Comparison of ENCODE assay signal across 10 mouse cellular contexts in the genomic region with DNA sequence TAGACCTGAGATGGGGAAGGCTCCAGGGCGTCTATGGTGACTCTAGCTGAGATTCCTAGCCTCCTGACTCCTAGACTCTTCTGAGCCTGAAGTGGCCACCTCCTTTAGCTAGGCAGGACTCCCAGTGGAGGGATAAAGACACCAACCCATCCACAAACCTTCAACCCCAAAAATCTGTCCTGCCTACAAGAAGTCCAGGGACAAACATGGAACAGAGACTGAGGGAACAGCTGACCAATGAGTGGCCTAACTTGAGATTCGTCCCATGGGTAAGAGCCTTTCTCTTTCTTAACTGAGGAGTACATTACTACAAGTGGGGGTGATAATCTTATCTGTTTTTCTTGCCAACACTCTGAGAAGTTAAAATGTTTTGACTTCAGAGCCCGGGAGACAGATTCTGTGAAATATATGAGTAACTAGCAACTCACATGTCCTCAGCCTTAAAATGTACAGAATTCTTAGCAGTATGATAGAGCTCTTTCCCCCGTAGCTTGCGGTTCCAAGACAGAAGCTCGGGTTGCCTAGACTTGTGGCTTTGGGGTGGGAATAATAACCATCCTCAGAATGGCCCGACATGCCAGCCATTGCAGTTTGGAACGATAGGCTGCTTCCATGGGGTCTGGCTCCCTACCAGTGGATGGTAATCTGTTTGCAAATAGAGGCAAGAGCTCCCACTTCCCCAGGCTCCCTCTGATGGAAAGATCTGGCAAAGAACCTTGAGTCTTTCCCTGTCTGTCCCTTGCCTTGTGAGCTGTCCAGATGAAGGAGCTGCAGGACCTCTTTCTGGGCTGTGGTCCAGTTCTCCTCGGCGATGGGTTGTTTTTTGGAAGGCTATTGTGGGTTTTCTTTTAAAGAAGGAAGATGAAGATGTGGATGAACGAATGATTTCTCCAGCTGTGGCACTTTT. TPM values are rescaled to one million over a fixed set of nuclear protein-coding genes. Genes with fewer than 3 reads are reported as not detected.
DNase-seq lines count a peak whose midpoint lies in the region; ATAC-seq lines count a peak whose summit lies in the region.
"Had no signal": no experiment of that assay in that cellular context is flagged by ENCODE, and none has a peak within 500 bp of the region (broad histone marks: within the 10 kb centered on the region; RNA-seq: fewer than 3 reads in every experiment).

No protein-coding gene starts in this region.

- H3K4me3 ChIP-seq in midbrain, embryonic 14.5 days (replicated peaks; ENCODE audit: low read depth, low read length), result no peak overlapping the region
- no peak overlapping the region for H3K4me3 ChIP-seq in midbrain, embryonic 15.5 days
- no peak overlapping the region for H3K4me3 ChIP-seq in intestine, embryonic 16.5 days (ENCODE audit: low read length)
- no peak overlapping the region for H3K4me3 ChIP-seq in stomach, embryonic 16.5 days (replicated peaks; ENCODE audit: low read length)
- H3K4me3 ChIP-seq: liver, embryonic 13.5 days had no signal

- 69% methylated on average over 11 of the region's 11 CpGs for WGBS in midbrain, embryonic 14.5 days
- WGBS in midbrain, embryonic 15.5 days, result 69% methylated on average over 11 of the region's 11 CpGs
- 52% methylated on average over 11 of the region's 11 CpGs for WGBS in intestine, embryonic 16.5 days
- WGBS in stomach, embryonic 16.5 days, result 42% methylated on average over 11 of the region's 11 CpGs

- H3K9ac ChIP-seq in midbrain, embryonic 14.5 days (replicated peaks; ENCODE audit: low read length), result no peak overlapping the region
- no peak overlapping the region for H3K9ac ChIP-seq in midbrain, embryonic 15.5 days
- H3K9ac ChIP-seq in intestine, embryonic 16.5 days (ENCODE audit: low read depth, low read length), result no peak overlapping the region
- no peak overlapping the region for H3K9ac ChIP-seq in stomach, embryonic 16.5 days (ENCODE audit: low read length)
- H3K9ac ChIP-seq: liver, embryonic 13.5 days had no signal

- no peak overlapping the region for H3K27ac ChIP-seq in midbrain, embryonic 14.5 days (replicated peaks; ENCODE audit: low read depth, low read length)
- H3K27ac ChIP-seq in midbrain, embryonic 15.5 days, result no peak overlapping the region
- H3K27ac ChIP-seq in intestine, embryonic 16.5 days (ENCODE audit: low read length), result 0 out of 2 replicates have a peak overlapping the region, but pooled peaks have one; percentile 11
- H3K27ac ChIP-seq in stomach, embryonic 16.5 days (ENCODE audit: low read length), result peak overlapping the region; percentile 25; the same call in 1 of the 2 replicates
- H3K27ac ChIP-seq: liver, embryonic 13.5 days had no signal

- ATAC-seq in midbrain, embryonic 14.5 days (ENCODE audit: low FRiP score, low TSS enrichment), result no peak
- no peak for ATAC-seq in midbrain, embryonic 15.5 days (replicated peaks)
- peak; percentile 45 for ATAC-seq in intestine, embryonic 16.5 days
- ATAC-seq in stomach, embryonic 16.5 days (ENCODE audit: insufficient read depth, low FRiP score), result peak; percentile 39; the same call in 1 of the 2 replicates

- H3K9me3 ChIP-seq in midbrain, embryonic 14.5 days (ENCODE audit: control insufficient read depth, low read length), result no peaks in the 10 kb centered on the region
- no peaks in the 10 kb centered on the region for H3K9me3 ChIP-seq in midbrain, embryonic 15.5 days
- no peaks in the 10 kb centered on the region for H3K9me3 ChIP-seq in intestine, embryonic 16.5 days (ENCODE audit: control insufficient read depth, low read length)
- no peaks in the 10 kb centered on the region for H3K9me3 ChIP-seq in stomach, embryonic 16.5 days (replicated peaks; ENCODE audit: control insufficient read depth, low read length)
- H3K9me3 ChIP-seq: liver, embryonic 13.5 days had no signal

- DNase-seq in cerebellum, postnatal 25 days, result peak; percentile 31 to 47
- DNase-seq in cerebellum, adult 18-20 months, result no peak
- peak; percentile 23 for DNase-seq in midbrain, embryonic 14.5 days
- no peak for DNase-seq in urinary bladder, postnatal 14 days (ENCODE audit: low spot score)
- no peak for DNase-seq in right cerebral cortex, postnatal 4 days
- DNase-seq: liver, embryonic 13.5 days; retina, postnatal 1 day had no signal

- no peak overlapping the region for H3K4me2 ChIP-seq in midbrain, embryonic 14.5 days (ENCODE audit: low read length)
- H3K4me2 ChIP-seq in midbrain, embryonic 15.5 days, result no peak overlapping the region
- H3K4me2 ChIP-seq in intestine, embryonic 16.5 days (ENCODE audit: low read depth, low read length), result no peak overlapping the region
- 0 out of 2 replicates have a peak overlapping the region, but pooled peaks have one; percentile 27 for H3K4me2 ChIP-seq in stomach, embryonic 16.5 days (ENCODE audit: low read depth, low read length)
- H3K4me2 ChIP-seq: liver, embryonic 13.5 days had no signal

- peaks cover 26% of the 10 kb centered on the region for H3K27me3 ChIP-seq in midbrain, embryonic 14.5 days (ENCODE audit: control insufficient read depth, insufficient read depth, low read length)
- peaks cover 24% of the 10 kb centered on the region for H3K27me3 ChIP-seq in midbrain, embryonic 15.5 days (replicated peaks)
- no peaks in the 10 kb centered on the region for H3K27me3 ChIP-seq in intestine, embryonic 16.5 days (replicated peaks; ENCODE audit: control insufficient read depth, insufficient read depth, low read length)
- H3K27me3 ChIP-seq in stomach, embryonic 16.5 days (ENCODE audit: control insufficient read depth, insufficient read depth, low read length), result no peaks in the 10 kb centered on the region

- H3K36me3 ChIP-seq in midbrain, embryonic 14.5 days (ENCODE audit: control insufficient read depth, insufficient read depth, low read length), result no peaks in the 10 kb centered on the region
- H3K36me3 ChIP-seq in midbrain, embryonic 15.5 days (replicated peaks), result no peaks in the 10 kb centered on the region
- H3K36me3 ChIP-seq in intestine, embryonic 16.5 days (ENCODE audit: control insufficient read depth, insufficient read depth, low read length), result no peaks in the 10 kb centered on the region
- H3K36me3 ChIP-seq in stomach, embryonic 16.5 days (ENCODE audit: control insufficient read depth, insufficient read depth, low read length), result no peaks in the 10 kb centered on the region
- H3K36me3 ChIP-seq: liver, embryonic 13.5 days had no signal

- peaks cover 14% of the 10 kb centered on the region for H3K4me1 ChIP-seq in midbrain, embryonic 14.5 days (ENCODE audit: control insufficient read depth, insufficient read depth, low read length)
- H3K4me1 ChIP-seq in midbrain, embryonic 15.5 days, result peaks cover 13% of the 10 kb centered on the region
- peaks cover 22% of the 10 kb centered on the region for H3K4me1 ChIP-seq in intestine, embryonic 16.5 days (ENCODE audit: control insufficient read depth, insufficient read depth, low read length)
- H3K4me1 ChIP-seq in stomach, embryonic 16.5 days (ENCODE audit: control insufficient read depth, insufficient read depth, low read length), result peaks cover 26% of the 10 kb centered on the region

RNA-seq across cellular contexts. Expression of a gene that starts 30.8 kb away (rescaled TPM):
- polyA plus RNA-seq in midbrain, embryonic 14.5 days (2014; fragmentation: Nextera tagmentation; extraction: Ambion mirVana), result 8.3 and 19.6 TPM in 2 replicates
- polyA plus RNA-seq in midbrain, embryonic 15.5 days (2015; fragmentation: Nextera tagmentation; extraction: Ambion mirVana), result 18.6 and 20.8 TPM in 2 replicates
- polyA plus RNA-seq in intestine, embryonic 16.5 days (2015; fragmentation: Nextera tagmentation; extraction: Ambion mirVana), result 33.0 and 33.9 TPM in 2 replicates
- polyA plus RNA-seq in stomach, embryonic 16.5 days (2015; fragmentation: Nextera tagmentation; extraction: Ambion mirVana), result 36.0 and 43.7 TPM in 2 replicates

Comparison
In these comparisons a context has a peak if more than half of its experiments do, and no peak if none do; other contexts are left out.
1. DNase-seq: peak in cerebellum, postnatal 25 days (2 of 2) and midbrain, embryonic 14.5 days (single experiment); none in cerebellum, adult 18-20 months (0 of 2), urinary bladder, postnatal 14 days (single experiment) and right cerebral cortex, postnatal 4 days (single experiment).
2. ATAC-seq: peak in intestine, embryonic 16.5 days (single experiment) and stomach, embryonic 16.5 days (single experiment); none in midbrain, embryonic 14.5 days (single experiment) and midbrain, embryonic 15.5 days (single experiment).
3. H3K27ac ChIP-seq: peak in intestine, embryonic 16.5 days (single experiment) and stomach, embryonic 16.5 days (single experiment); none in midbrain, embryonic 14.5 days (single experiment) and midbrain, embryonic 15.5 days (single experiment).